Mouse (Mus musculus) midbrain, embryonic 12.5 days (tissue): ENCODE data around the gene Prkaca. TPM values are rescaled to one million over a fixed set of nuclear protein-coding genes. Genes with fewer than 3 reads are reported as not detected.

Source experiments
- microRNA counts: library from miRNA; unstranded; fragments of <30 nt; microRNA quantifications from one replicate; lab custom pipeline; 2017
- microRNA-seq: library from miRNA; unstranded; fragments of <30 nt; microRNA quantifications from one replicate; pipeline ENCODE4, GENCODE M21; 2017
- polyA plus RNA-seq: library from polyadenylated mRNA; unstranded; fragments of >200 nt; fragmentation: Nextera tagmentation; extraction: Ambion mirVana; gene quantifications from 2 replicates; pipeline ENCODE4 v1.2.1, GENCODE M21; 2016

The Prkaca gene
- polyA plus RNA-seq, 1 experiment from 2014 or later, result 193 TPM

MicroRNAs within 50 kb of the gene (microRNA counts, 519-probe panel; counts per million panel counts)
- microRNA mmu-miR-1199 (lab: Ali Mortazavi, UCI), result not detected

Small RNA genes lying within 50 kb of the gene (microRNA-seq; reads per million reads assigned to microRNA genes)
- gene Gm44330 (not detected), gene Gm44450 (not detected), gene Mir1199 (not detected), gene Mir8111 (1.6 reads per million)

Other genes starting within 250 kb of the Prkaca start
- 13.9 and 16.7 TPM in 2 replicates for gene Adgre5, start 231.7 kb upstream of the Prkaca start, polyA plus RNA-seq
- gene Adgrl1, start 72.9 kb upstream of the Prkaca start, polyA plus RNA-seq, result 30.2 and 30.4 TPM in 2 replicates
- gene Gm10644, start 17.8 kb upstream of the Prkaca start, polyA plus RNA-seq, result 0.76 and 0.88 TPM in 2 replicates
- 58.8 and 62.8 TPM in 2 replicates for gene Asf1b, start 17.5 kb upstream of the Prkaca start, polyA plus RNA-seq
- 7.7 and 9.7 TPM in 2 replicates for gene Samd1, start 24.7 kb downstream of the Prkaca start, polyA plus RNA-seq
- gene 1700067K01Rik, start 28.5 kb downstream of the Prkaca start, polyA plus RNA-seq, result 0.89 and 1.1 TPM in 2 replicates
- gene 2210011C24Rik, start 39.2 kb downstream of the Prkaca start, polyA plus RNA-seq, result not detected in 2 replicates
- 3.5 and 3.9 TPM in 2 replicates for gene Palm3, start 48.5 kb downstream of the Prkaca start, polyA plus RNA-seq
- gene Il27ra, start 69.6 kb downstream of the Prkaca start, polyA plus RNA-seq, result 0.46 and 0.52 TPM in 2 replicates
- gene Rln3, start 72.0 kb downstream of the Prkaca start, polyA plus RNA-seq, result not detected in 2 replicates
- 1.5 and 1.6 TPM in 2 replicates for gene Gm10643, start 92.1 kb downstream of the Prkaca start, polyA plus RNA-seq
- 9.3 and 10.0 TPM in 2 replicates for gene Rfx1, start 93.8 kb downstream of the Prkaca start, polyA plus RNA-seq
- 20.5 and 22.1 TPM in 2 replicates for gene Dcaf15, start 131.8 kb downstream of the Prkaca start, polyA plus RNA-seq
- gene Podnl1, start 153.0 kb downstream of the Prkaca start, polyA plus RNA-seq, result 0.46 and 0.51 TPM in 2 replicates
- gene Cc2d1a, start 174.9 kb downstream of the Prkaca start, polyA plus RNA-seq, result 19.0 and 19.5 TPM in 2 replicates
- 2.4 TPM in 2 replicates for gene 4930432K21Rik, start 175.0 kb downstream of the Prkaca start, polyA plus RNA-seq
- 4.5 and 8.3 TPM in 2 replicates for gene Nanos3, start 212.2 kb downstream of the Prkaca start, polyA plus RNA-seq